Mouse (Mus musculus): ENCODE measurements around the gene Cdkn2d. TPM values are rescaled to one million over a fixed set of nuclear protein-coding genes. Genes with fewer than 3 reads are reported as not detected.

The Cdkn2d gene
- polyA plus RNA-seq, 1 experiment from 2014 or later = 72.0 TPM

GRCm38 (mm10) chr9:21249629-21250508 is 41.3 kb downstream of the Cdkn2d start:
- peaks cover 15% of the 10 kb centered on the region for H3K4me1 ChIP-seq
- no peak for ATAC-seq (ENCODE audit: low FRiP score)
- H3K4me3 ChIP-seq = no peak overlapping the region
- H3K4me2 ChIP-seq (replicated peaks) = no peak overlapping the region
- peaks cover 77% of the 10 kb centered on the region for H3K27me3 ChIP-seq
- no peaks in the 10 kb centered on the region for H3K36me3 ChIP-seq
- H3K27ac ChIP-seq = no peak overlapping the region
- 31% methylated on average over 17 of the region's 17 CpGs for WGBS
- no peak overlapping the region for H3K9ac ChIP-seq
- H3K9me3 ChIP-seq (replicated peaks) = no peaks in the 10 kb centered on the region

- 1% methylated on average over 30 of the region's 30 CpGs for WGBS
- H3K9me3 ChIP-seq (replicated peaks) = no peaks in the 10 kb centered on the region
- peaks cover 93% of the 10 kb centered on the region for H3K27me3 ChIP-seq
- no peak within 1 kb of the TSS for H3K27ac ChIP-seq
- H3K4me2 ChIP-seq (replicated peaks) = peak within 1 kb of the TSS; percentile 34
- ATAC-seq (ENCODE audit: low FRiP score) = no peak
- H3K36me3 ChIP-seq = no peaks in the 10 kb centered on the region
- peaks cover 27% of the 10 kb centered on the region for H3K4me1 ChIP-seq
- H3K4me3 ChIP-seq = peak within 1 kb of the TSS; percentile 20
- H3K9ac ChIP-seq = peak within 1 kb of the TSS; percentile 18; the same call in 1 of the 2 replicates
These were observed 42.9 kb downstream of the Cdkn2d start, which contains the start of gene S1pr5 for GRCm38 (mm10) chr9:21248326-21248725. Gene S1pr5 (minus strand): TSS chr9:21248443.

DNA sequence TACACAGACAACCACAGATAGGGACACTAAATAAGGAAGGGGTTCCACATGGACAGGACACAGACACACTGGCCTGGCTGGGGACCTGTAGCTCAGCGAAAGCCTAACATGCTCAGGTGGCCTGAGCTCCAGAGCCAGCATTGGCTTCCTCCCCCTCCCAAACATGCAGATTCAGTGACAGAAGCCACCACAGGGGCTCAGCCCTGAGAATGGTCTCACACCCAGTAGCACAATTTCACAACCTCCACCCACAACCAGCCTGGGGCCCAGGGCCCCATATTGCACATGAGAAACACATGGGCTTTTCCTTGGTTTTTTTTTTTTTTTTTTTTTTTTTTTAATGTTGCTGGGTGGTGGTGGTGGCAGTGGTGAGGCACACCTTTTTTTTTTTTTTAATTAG is 44.9 kb downstream of the Cdkn2d start:
- Histone ChIP-seq H3K27ac (no peak overlapping the region), H3K9me3 (replicated peaks) (no peaks in the 10 kb centered on the region), H3K27me3 (peaks cover 99% of the 10 kb centered on the region), H3K4me2 (replicated peaks) (no peak overlapping the region), H3K4me3 (no peak overlapping the region), H3K9ac (no peak overlapping the region), H3K36me3 (no peaks in the 10 kb centered on the region), H3K4me1 (peaks cover 27% of the 10 kb centered on the region)
- no peak for ATAC-seq (ENCODE audit: low FRiP score)
- WGBS = 50% methylated on average over 1 of the region's 1 CpGs

DNA sequence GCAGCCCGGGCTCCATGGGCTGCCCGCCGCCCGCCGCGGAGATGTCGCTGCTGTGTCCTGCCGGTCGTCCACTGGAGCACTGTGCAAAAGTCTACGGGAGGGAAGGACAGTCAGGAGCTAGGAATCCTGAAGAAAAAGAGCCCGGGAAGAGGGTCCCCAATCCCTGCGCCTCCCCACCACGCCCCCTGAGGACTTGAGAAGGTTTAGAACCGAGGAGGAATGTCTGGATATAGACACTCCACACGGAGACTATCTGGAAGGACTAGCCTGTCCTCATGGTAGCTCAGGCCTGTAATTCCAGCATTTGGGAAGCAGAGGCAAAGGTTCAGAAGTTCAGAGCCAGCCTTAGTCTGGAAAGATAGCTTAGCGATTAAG is 46.1 kb downstream of the Cdkn2d start:
- Histone ChIP-seq H3K27me3 (peaks cover 88% of the 10 kb centered on the region), H3K4me2 (replicated peaks) (peak overlapping the region; percentile 73), H3K9me3 (replicated peaks) (no peaks in the 10 kb centered on the region), H3K36me3 (no peaks in the 10 kb centered on the region), H3K27ac (peak overlapping the region; percentile 17; the same call in 1 of the 2 replicates), H3K4me1 (peaks cover 26% of the 10 kb centered on the region), H3K4me3 (peak overlapping the region; percentile 42), H3K9ac (peak overlapping the region; percentile 55)
- ATAC-seq (ENCODE audit: low FRiP score) = no peak
- 5% methylated on average over 16 of the region's 16 CpGs for WGBS

GRCm38 (mm10) chr9:21244428-21245112 is 46.6 kb downstream of the Cdkn2d start:
- Histone ChIP-seq H3K27me3 (peaks cover 83% of the 10 kb centered on the region), H3K4me2 (replicated peaks) (peak overlapping the region; percentile 73), H3K9me3 (replicated peaks) (no peaks in the 10 kb centered on the region), H3K27ac (peak overlapping the region; percentile 23), H3K36me3 (no peaks in the 10 kb centered on the region), H3K9ac (peak overlapping the region; percentile 55), H3K4me1 (peaks cover 22% of the 10 kb centered on the region), H3K4me3 (peak overlapping the region; percentile 42)
- under 1% methylated on average over 72 of the region's 72 CpGs for WGBS
- peak; percentile 67 for ATAC-seq (ENCODE audit: low FRiP score)

DNA sequence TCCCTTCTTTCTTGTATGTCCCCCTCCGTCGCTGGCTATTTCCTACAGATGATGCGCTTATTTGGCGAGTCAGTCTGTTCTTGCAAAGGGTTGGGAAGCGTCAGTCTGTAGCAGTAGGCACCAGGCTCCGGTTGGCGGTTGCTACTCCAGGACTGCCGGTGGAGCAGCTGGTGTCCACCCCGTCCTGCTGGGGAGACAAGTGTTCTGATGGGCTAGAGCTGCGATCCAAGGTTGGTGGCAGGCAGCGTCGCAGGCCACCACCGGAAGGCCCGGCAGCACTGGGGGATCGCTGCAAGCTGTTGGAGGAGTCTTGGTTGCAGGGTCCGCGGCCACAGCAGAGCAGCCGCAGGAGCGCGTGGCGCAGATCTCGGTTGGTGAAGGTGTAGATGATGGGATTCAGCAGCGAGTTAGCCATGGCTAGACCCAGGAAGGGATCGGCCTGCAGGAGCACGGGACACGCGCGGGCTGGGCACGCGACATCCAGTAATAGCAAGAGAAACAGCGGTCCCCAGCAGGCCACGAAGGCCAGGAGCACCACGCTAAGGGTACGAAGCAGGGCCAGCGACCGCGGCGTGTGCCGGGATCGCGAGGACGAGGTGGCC is 47.3 kb downstream of the Cdkn2d start:
- Histone ChIP-seq H3K27ac (peak overlapping the region; percentile 23), H3K27me3 (peaks cover 77% of the 10 kb centered on the region), H3K9ac (peak overlapping the region; percentile 55), H3K9me3 (replicated peaks) (no peaks in the 10 kb centered on the region), H3K4me2 (replicated peaks) (peak overlapping the region; percentile 73), H3K36me3 (no peaks in the 10 kb centered on the region), H3K4me1 (peaks cover 28% of the 10 kb centered on the region), H3K4me3 (peak overlapping the region; percentile 42)
- no peak for ATAC-seq (ENCODE audit: low FRiP score)
- 5% methylated on average over 42 of the region's 42 CpGs for WGBS

DNA sequence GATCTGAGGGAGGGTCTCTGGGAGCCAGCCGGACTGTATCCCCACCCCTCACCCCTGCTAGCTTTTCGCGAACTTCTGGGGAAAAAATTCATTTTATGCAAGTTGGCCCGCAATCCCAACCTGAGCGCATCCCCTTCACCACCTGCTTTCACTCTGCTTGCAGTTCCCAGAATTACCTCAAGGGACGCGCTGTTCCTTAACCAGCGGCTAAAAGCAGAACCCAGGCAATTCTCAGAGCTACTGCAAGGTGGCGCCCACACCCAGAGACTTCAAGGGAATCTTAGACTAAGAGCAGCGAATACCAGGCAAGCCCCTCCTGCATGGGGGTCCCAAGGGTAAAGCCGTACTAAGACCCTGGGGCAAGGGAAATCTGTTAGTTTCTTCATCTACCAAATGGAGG is 49.9 kb downstream of the Cdkn2d start:
- no peak overlapping the region for H3K27ac ChIP-seq
- no peak overlapping the region for H3K4me2 ChIP-seq (replicated peaks)
- H3K9me3 ChIP-seq (replicated peaks) = no peaks in the 10 kb centered on the region
- peaks cover 52% of the 10 kb centered on the region for H3K27me3 ChIP-seq
- no peak overlapping the region for H3K4me3 ChIP-seq
- WGBS = 5% methylated on average over 11 of the region's 11 CpGs
- no peak for ATAC-seq (ENCODE audit: low FRiP score)
- no peaks in the 10 kb centered on the region for H3K36me3 ChIP-seq
- H3K9ac ChIP-seq = no peak overlapping the region
- H3K4me1 ChIP-seq = peaks cover 38% of the 10 kb centered on the region

DNA sequence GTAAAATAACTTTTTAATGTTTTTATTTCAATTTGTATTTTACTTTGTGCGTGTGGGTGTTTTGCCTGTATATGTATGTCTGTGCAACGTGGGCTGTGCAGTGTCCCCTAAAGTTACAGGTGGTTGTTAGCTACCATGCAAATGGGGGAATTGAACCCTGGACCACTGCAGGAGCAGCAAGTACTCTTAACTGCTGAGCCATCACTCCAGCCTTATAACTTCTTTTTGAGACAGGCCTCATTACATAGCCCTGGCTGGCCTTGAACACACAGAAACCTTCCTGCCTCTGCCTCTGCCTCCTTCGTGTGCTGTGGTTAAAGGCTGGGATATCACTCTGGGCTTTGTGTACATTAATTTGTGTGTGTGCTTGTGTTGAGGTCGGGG is 51.8 kb downstream of the Cdkn2d start:
- WGBS = 45% methylated on average over 4 of the region's 4 CpGs
- no peak for ATAC-seq (ENCODE audit: low FRiP score)

GRCm38 (mm10) chr9:21238733-21239464 is 52.3 kb downstream of the Cdkn2d start, which contains the start of gene Keap1:
Gene Keap1 (minus strand): TSS chr9:21239361.
- peaks cover 27% of the 10 kb centered on the region for H3K27me3 ChIP-seq
- H3K9me3 ChIP-seq (replicated peaks) = no peaks in the 10 kb centered on the region
- H3K9ac ChIP-seq = peak within 1 kb of the TSS; percentile 98
- peaks cover 16% of the 10 kb centered on the region for H3K36me3 ChIP-seq
- ATAC-seq (ENCODE audit: low FRiP score) = peak; percentile 89
- peak within 1 kb of the TSS; percentile 63 for H3K4me2 ChIP-seq (replicated peaks)
- H3K27ac ChIP-seq = peak within 1 kb of the TSS; percentile 93
- H3K4me1 ChIP-seq = peaks cover 25% of the 10 kb centered on the region
- 1% methylated on average over 84 of the region's 90 CpGs for WGBS
- peak within 1 kb of the TSS; percentile 92 for H3K4me3 ChIP-seq

More for the DNA sequence above, 51.8 kb downstream of the Cdkn2d start:
- Histone ChIP-seq H3K27ac (peak overlapping the region; percentile 93; the same call in 1 of the 2 replicates), H3K9me3 (replicated peaks) (no peaks in the 10 kb centered on the region), H3K36me3 (peaks cover 12% of the 10 kb centered on the region), H3K4me3 (peak overlapping the region; percentile 92), H3K4me2 (replicated peaks) (peak overlapping the region; percentile 63), H3K4me1 (peaks cover 31% of the 10 kb centered on the region), H3K27me3 (peaks cover 33% of the 10 kb centered on the region), H3K9ac (peak overlapping the region; percentile 98)

All from hindbrain, embryonic 12.5 days (tissue).